Mouse (Mus musculus): ENCODE data around the gene Ces1a.

Gene Ces1a

DNA sequence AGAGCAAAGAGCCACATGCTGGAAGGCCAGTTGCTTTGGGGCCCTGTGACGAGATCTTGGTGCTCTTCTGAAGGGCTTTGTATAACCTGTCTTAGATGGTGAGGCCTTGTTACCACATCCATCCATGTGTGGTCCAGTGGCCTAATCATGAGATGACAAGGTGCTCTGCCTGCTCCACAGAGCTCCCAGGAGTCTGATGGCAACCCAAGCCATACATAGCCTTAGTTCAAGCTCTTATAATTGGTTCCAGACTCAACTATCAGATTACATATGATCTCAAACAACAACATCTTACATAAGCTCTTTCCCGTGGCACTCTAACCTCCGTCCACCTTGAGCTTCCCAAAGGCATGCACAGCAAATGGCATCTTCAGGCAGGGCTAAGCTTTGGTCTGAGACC lies at the start of gene Ces1a:
TSS of gene Ces1a (minus strand) at position 101 of the 400 bp plus-strand sequence.
- DNase-seq (ENCODE audit: low spot score in 2 of 2): no peak

- DNase-seq (ENCODE audit: low spot score in 2 of 2): peak in 1 of 2 experiments; percentile 34
Measured at GRCm38 (mm10) chr8:93095376-93095775, 47.4 kb upstream of the Ces1a start.

- no peak for DNase-seq (ENCODE audit: low spot score in 2 of 2)
Measured at GRCm38 (mm10) chr8:93091324-93091723, 43.3 kb upstream of the Ces1a start.

- DNase-seq (ENCODE audit: low spot score in 2 of 2): no peak
Measured at GRCm38 (mm10) chr8:93088686-93089122, 40.7 kb upstream of the Ces1a start.

GRCm38 (mm10) chr8:93088193-93088592 lies 40.2 kb upstream of the Ces1a start:
- no peak for DNase-seq (ENCODE audit: low spot score in 2 of 2)

GRCm38 (mm10) chr8:93079887-93080286 lies 31.9 kb upstream of the Ces1a start, which contains the start of gene Ces1b:
Gene Ces1b (minus strand): TSS chr8:93080017.
- no peak for DNase-seq (ENCODE audit: low spot score in 2 of 2)

GRCm38 (mm10) chr8:93075251-93075650 lies 27.3 kb upstream of the Ces1a start:
- DNase-seq (ENCODE audit: low spot score in 2 of 2): peak; percentile 12 to 58

DNA sequence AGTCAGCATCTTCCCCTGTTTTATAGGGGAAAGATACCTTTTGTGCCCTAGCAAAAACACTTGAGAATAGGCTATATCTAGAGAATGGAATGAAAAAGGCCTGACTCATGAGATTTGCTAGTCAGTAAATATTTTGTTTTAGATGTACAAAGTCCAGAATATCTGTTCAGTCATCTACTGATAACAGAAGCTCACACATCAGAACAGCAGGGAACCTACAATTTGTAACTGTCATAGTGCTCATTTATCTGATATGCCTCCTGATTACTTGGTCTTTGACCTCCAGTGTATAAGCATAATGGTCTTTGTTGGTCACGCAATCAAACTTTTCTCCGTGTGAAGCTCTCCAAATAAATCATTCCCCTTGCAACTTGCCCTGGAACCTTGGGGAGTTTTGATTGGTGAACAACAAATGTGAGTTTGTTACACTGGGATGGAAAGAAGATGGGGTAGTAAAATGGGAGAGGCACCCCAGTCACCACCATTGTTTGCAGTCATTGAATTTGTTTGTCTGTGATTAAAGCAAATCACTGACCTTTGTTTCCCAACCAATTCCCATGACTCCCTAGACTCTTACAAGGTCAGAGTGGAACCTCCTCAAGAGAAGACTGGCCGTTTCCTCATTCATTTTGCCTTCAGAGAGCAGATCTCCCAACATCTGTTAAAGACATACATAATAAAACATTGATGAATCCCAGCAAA lies 15.6 kb upstream of the Ces1a start:
- DNase-seq (ENCODE audit: low spot score in 2 of 2): no peak

DNA sequence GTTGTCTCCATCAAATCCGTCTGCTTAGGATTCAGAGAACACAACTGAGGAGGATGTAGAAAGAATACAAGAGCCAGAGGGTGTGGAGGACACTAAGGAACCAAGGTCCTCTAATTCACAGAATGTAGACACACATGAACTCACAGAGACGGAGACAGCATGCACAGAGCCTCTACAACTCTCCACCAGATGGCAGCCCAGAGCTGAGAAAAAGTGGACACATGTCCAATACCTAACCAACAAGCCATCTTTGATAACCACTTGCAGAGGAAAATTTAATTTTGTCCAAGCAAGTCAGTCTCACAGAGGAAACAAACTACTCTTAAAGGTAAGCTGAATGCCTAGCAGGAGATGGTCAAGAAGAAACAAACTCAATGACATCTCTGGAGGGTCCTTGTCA lies 11.2 kb upstream of the Ces1a start:
- DNase-seq (ENCODE audit: low spot score in 2 of 2): peak in 1 of 2 experiments; percentile 48

GRCm38 (mm10) chr8:93055238-93055637 lies 7.2 kb upstream of the Ces1a start:
- no peak for DNase-seq (ENCODE audit: low spot score in 2 of 2)

DNA sequence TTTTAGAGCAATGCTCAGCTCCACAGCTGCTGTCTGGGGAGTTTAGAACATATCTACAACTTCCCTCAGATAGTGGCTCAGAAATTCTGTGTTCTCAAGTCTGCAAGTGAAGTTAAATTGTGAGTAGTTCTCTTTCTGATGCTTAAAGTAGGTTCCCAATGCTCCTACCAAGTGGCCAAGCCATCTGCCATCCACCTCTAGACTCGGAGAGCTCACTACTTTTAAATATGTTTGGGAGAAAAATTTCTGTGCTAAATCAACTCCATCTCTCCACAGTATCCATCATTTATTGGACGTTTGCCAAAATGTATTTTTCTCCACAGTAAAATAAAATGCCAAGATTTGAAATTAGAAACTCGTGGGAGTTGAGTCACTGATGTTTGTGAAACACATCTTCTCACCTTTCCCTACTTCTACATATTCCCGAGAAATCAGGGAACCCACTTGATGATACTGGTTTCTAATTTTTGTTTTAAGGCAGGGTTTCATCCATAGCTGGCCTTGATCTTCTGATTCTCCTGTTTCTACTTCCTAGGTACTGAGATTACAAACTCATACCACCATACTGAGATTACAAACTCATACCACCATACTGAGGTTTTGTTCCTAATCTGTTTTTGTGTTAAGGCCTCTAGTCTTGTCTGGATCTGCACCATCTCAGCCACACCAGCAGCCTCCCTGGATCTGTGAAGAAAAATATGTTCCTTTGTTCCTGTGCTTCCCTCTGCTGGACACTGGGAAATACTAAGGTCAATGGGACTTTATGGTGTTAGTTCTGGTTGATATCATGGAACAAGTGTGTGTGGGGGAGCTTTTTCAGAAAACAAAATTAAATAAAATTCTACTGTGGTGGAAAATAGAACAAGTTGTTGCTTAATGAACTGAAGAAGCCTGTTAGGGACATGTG lies 771 bp upstream of the Ces1a start:
- no peak for DNase-seq (ENCODE audit: low spot score in 2 of 2)

- DNase-seq (ENCODE audit: low spot score in 2 of 2): no peak
Measured at GRCm38 (mm10) chr8:93043083-93043482, 4.9 kb downstream of the Ces1a start.

DNA sequence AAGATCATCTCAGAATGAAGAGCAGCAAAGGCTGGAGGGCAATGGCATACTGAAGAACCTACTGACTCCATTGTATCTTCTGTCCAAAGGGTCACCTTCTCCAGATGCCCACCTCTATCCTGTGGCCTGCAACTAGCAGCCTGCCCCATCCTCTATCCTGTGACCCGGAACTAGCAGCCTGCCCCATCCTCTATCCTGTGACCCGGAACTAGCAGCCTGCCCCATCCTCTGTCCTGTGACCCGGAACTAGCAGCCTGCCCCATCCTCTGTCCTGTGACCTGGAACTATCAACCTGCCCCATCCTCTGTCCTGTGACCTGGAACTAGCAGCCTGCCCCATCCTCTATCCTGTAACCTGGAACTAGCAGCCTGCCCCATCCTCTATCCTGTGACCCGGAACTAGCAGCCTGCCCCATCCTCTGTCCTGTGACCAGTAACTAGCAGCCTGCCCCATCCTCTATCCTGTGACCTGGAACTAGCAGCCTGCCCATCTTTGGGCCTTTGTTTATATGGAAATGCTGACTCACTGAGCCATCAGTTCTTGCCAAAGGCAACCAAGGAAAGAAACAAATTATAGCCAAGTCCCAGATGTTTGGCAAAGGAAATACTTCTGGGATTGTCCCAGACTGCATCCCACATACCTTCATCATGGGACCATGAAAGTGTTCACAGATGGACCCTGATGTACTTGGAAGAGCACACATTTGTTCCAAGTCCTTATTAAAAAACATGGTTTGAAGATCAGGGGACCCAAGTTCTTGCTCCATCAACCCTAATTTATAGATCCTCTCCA lies 7.0 kb downstream of the Ces1a start:
- DNase-seq (ENCODE audit: low spot score in 2 of 2): peak; percentile 78

GRCm38 (mm10) chr8:93040256-93040655 lies 7.7 kb downstream of the Ces1a start:
- no peak for DNase-seq (ENCODE audit: low spot score in 2 of 2)

GRCm38 (mm10) chr8:93038831-93039230 lies 9.2 kb downstream of the Ces1a start:
- DNase-seq (ENCODE audit: low spot score in 2 of 2): no peak

DNA sequence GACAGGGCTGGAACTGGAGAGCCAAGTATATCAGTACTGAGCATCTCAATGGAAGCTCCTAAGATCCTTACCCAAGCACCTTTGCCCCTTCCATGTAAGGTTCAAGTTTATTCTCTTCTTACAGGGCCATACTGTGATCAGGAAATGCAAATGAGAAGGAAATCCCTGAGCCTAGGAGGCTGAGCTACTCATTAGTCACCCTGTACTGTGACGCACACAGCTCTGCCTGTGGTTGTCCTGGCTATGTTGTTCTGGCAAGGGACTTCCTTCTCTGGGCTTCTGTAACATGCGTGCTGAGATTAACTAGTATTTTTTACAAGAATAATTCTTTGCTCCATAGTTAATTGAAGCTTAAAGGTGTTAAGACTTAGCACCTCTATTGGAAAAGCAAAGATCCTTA lies 17.3 kb downstream of the Ces1a start:
- DNase-seq (ENCODE audit: low spot score in 2 of 2): no peak

DNA sequence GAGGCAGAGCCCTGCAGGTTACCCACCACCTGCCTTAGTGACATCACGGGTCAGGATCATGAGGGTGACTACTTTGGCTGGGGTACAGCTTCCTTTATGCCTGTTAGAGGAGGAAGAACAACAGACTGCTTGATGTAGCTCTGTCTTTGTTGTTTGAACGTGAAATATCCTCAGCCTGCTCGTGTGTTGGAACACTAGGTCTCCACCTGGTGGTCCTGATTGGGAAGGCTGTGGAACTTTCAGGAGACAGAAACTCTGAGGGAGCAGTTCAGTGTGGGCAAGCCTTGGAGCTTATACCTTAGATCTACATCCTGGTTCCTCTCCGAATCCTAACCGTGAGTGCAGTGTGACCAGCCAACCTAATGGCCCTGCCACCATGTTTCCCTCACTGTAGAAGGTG lies 26.3 kb downstream of the Ces1a start:
- no peak for DNase-seq (ENCODE audit: low spot score in 2 of 2)

DNA sequence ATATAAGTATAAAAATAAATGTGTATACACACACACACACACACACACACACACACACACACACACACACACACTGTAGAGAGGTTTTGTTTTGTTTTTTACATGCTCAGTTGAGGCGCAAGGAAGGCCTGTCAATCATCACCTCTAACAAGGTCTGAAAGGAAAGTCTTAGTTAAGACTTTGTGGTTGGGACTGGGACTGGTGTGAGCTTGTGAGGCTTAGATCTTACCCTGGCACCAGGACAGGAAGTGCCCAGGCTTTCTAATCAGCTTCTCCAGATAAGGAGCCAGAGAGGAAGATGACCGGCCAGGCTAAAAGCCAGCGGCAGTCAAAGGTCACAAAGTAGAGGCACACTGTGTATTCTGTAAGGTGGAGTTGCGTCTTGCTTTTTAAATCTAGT lies 33.7 kb downstream of the Ces1a start:
- no peak for DNase-seq (ENCODE audit: low spot score in 2 of 2)

DNA sequence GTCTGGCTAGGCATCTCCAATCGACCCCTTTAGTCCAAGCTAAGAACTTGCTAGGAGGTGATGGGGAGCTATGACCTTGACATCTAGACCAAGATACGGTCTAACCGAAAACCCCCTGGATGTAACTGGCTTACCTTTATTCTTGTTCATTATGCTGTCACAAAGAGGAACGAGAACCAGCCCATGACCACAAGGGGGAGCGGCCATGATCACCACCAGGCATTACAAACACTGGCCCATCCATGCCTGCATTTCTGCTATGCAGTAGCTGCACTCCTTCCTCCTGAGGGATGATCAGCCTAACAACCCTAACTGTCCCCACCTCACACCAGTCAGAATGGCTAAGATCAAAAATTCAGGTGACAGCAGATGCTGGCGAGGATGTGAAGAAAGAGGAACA lies 35.8 kb downstream of the Ces1a start:
- no peak for DNase-seq (ENCODE audit: low spot score in 2 of 2)

GRCm38 (mm10) chr8:93011439-93011838 lies 36.6 kb downstream of the Ces1a start:
- peak; percentile 43 to 75 for DNase-seq (ENCODE audit: low spot score in 2 of 2)

DNA sequence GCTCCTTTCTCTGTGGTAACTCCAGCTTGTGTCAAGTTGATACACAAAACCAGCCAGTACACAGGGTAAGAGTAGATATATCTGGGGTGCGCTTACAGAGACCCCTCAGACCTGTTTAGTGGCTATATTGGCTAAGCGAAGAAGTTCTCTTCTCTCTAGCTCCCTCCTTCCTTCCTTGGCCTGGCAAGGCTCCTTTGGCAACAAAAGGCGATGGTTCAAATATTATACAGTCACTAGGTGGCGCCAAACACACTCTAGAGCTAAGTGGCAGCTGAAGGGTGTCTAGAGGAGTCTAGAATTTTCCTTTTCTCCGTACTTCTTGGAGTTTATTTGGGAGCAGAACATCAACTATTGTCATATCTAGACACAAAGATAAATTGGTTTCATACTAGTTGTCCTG lies 37.7 kb downstream of the Ces1a start:
- DNase-seq (ENCODE audit: low spot score in 2 of 2): peak in 1 of 2 experiments; percentile 21

GRCm38 (mm10) chr8:92998600-92998999 lies 49.4 kb downstream of the Ces1a start:
- peak in 1 of 2 experiments; percentile 39 for DNase-seq (ENCODE audit: low spot score in 2 of 2)
